Mouse (Mus musculus): ENCODE measurements at regions not wholly inside any gene's neighbourhood (a gene's known extent, or its start where the extent isn't known, plus 50 kb on each side); places are given as distances from the start of the nearest gene placed in this dataset.

- TF ChIP-seq POLR2A (IDR thresholded peaks at IDR 0.05; ENCODE audit: borderline replicate concordance, extremely low read depth, insufficient read depth, insufficient read length, poor library complexity, severe bottlenecking) (no peak), CTCF (IDR thresholded peaks at IDR 0.05; ENCODE audit: borderline replicate concordance, extremely low read depth, insufficient read depth, insufficient read length) (no peak)
These were observed 189.1 kb upstream of the Aldoart1 start for GRCm38 (mm10) chr4:73041486-73041885.
